Mouse (Mus musculus) E14TG2a.4 (cell line): ENCODE results near the gene Abca9.

ENCODE experiments used
- H3K27me3 ChIP-seq: 2 replicates; pipeline ENCODE4 v1.6.1; 2014; ENCODE audit warnings: low read length, control low read depth; ENCODE audit not compliant: insufficient read depth
- H3K36me3 ChIP-seq: 2 replicates; pipeline ENCODE4 v1.6.1; 2014; ENCODE audit warnings: low read length, control low read depth; ENCODE audit not compliant: insufficient read depth
- H3K4me1 ChIP-seq: replicated peaks from 2 replicates; pipeline ENCODE4 v1.6.1; 2014; ENCODE audit warnings: low read depth, low read length, control low read depth
- H3K4me3 ChIP-seq: replicated peaks from 2 replicates; pipeline ENCODE4 v1.5.1; 2014; ENCODE audit warnings: mild to moderate bottlenecking, low read length
- H3K9me3 ChIP-seq: 2 replicates; pipeline ENCODE4 v1.6.1; 2014; ENCODE audit warnings: low read length, control low read depth
- CTCF ChIP-seq: conservative IDR thresholded peaks from 2 replicates; pipeline ENCODE4 v1.5.1; 2014; ENCODE audit warnings: low read length
- NANOG ChIP-seq: IDR thresholded peaks from 2 replicates; pipeline ENCODE4 v1.6.1; 2014; ENCODE audit warnings: borderline replicate concordance, low read length, mixed read lengths
- POU5F1 ChIP-seq: IDR thresholded peaks from 2 replicates; pipeline ENCODE4 v1.6.1; 2014; ENCODE audit warnings: low read length, borderline replicate concordance

Gene Abca9

DNA sequence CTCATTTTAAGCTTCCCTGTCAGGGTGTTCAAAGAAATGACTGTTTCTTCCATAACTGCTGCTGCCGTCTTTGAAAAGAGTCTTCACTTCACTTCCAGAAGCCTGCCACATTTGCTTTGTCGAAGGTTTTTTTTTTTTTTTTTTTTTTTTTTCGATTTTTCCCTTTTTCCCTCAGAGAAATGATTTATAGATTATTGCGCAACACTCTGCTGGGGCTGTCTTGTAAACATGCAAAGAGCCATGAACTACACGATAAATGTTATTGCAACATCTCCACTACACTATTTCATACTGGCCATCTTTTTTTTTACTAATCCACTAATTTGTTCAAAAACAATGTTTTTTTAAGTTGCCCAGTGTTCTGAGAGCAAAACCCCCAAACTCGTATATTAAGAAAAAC lies 70.5 kb downstream of the Abca9 start:
- H3K4me3 ChIP-seq: no peak overlapping the region
- no peaks in the 10 kb centered on the region for H3K27me3 ChIP-seq
- TF ChIP-seq NANOG: no peak
- no peak for TF ChIP-seq CTCF
- no peak for TF ChIP-seq POU5F1
- no peaks in the 10 kb centered on the region for H3K36me3 ChIP-seq
- H3K4me1 ChIP-seq: no peaks in the 10 kb centered on the region
- H3K9me3 ChIP-seq: no peaks in the 10 kb centered on the region

- H3K27me3 ChIP-seq: no peaks in the 10 kb centered on the region
- H3K4me3 ChIP-seq: no peak within 1 kb of the TSS
- H3K9me3 ChIP-seq: no peaks in the 10 kb centered on the region
- H3K4me1 ChIP-seq: no peaks in the 10 kb centered on the region
- no peaks in the 10 kb centered on the region for H3K36me3 ChIP-seq
- TF ChIP-seq POU5F1: no peak
- TF ChIP-seq CTCF: no peak
- TF ChIP-seq NANOG: no peak
Observed at GRCm38 (mm10) chr11:110095858-110096257, 72.1 kb downstream of the Abca9 start, which contains the start of gene Abca8a. Abca8a (minus strand) TSS chr11:110095978.

- no peaks in the 10 kb centered on the region for H3K27me3 ChIP-seq
- no peaks in the 10 kb centered on the region for H3K4me1 ChIP-seq
- TF ChIP-seq CTCF (no peak), POU5F1 (no peak), NANOG (no peak)
- H3K4me3 ChIP-seq: no peak overlapping the region
- H3K36me3 ChIP-seq: no peaks in the 10 kb centered on the region
- no peaks in the 10 kb centered on the region for H3K9me3 ChIP-seq
Observed at GRCm38 (mm10) chr11:110094846-110095380, 73.1 kb downstream of the Abca9 start.

DNA sequence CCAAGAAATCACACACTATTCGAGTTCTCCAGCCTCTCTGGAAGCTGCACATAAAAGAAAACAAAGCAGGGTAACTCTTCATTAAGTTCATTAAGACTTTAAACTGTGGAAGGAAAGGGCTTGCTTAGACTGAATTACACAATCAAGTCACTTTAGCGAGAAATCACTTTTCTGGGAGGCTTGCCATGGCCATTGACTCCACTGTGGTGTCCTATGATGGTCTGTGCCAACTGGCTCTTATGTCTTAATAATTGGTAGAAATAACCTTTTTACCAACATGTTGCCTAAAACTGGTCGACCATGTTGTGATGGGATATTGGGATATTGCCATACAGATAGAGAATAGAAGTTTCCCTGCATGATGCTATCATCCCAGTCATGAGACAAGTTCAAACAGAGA lies 73.8 kb downstream of the Abca9 start:
- no peak for TF ChIP-seq CTCF
- TF ChIP-seq POU5F1: no peak
- TF ChIP-seq NANOG: no peak
- Histone ChIP-seq H3K9me3 (no peaks in the 10 kb centered on the region), H3K36me3 (no peaks in the 10 kb centered on the region), H3K4me3 (no peak overlapping the region), H3K4me1 (no peaks in the 10 kb centered on the region), H3K27me3 (no peaks in the 10 kb centered on the region)

DNA sequence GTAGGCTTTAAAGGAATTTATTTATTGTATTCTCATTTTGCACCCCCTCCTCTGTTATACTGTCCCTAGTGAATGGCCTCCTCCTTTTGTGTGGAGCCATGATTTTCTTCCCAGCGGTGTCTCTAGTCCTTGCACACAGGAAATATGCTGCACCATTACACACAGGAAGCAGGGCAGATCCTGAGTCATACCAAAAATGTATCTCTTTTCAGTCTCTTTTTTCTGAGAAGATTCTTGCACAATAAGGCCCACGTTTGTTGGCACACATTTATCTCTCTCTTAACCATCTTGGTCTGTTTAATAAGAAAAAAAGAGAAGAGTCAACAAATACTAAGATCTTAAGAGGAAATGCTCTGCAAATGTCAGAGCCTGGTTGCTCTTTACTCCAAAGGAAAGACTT lies 76.7 kb downstream of the Abca9 start:
- Histone ChIP-seq H3K4me3 (no peak overlapping the region), H3K27me3 (no peaks in the 10 kb centered on the region), H3K36me3 (no peaks in the 10 kb centered on the region), H3K9me3 (no peaks in the 10 kb centered on the region), H3K4me1 (no peaks in the 10 kb centered on the region)
- TF ChIP-seq CTCF (no peak), POU5F1 (no peak), NANOG (no peak)

- Histone ChIP-seq H3K36me3 (no peaks in the 10 kb centered on the region), H3K4me3 (no peak overlapping the region), H3K27me3 (no peaks in the 10 kb centered on the region), H3K9me3 (no peaks in the 10 kb centered on the region), H3K4me1 (no peaks in the 10 kb centered on the region)
- no peak for TF ChIP-seq CTCF
- TF ChIP-seq NANOG: no peak
- no peak for TF ChIP-seq POU5F1
Observed at GRCm38 (mm10) chr11:110072158-110072557, 95.8 kb downstream of the Abca9 start.

- TF ChIP-seq CTCF (no peak), POU5F1 (no peak), NANOG (no peak)
- no peaks in the 10 kb centered on the region for H3K4me1 ChIP-seq
Observed at GRCm38 (mm10) chr11:110061032-110061431, 107.0 kb downstream of the Abca9 start.

DNA sequence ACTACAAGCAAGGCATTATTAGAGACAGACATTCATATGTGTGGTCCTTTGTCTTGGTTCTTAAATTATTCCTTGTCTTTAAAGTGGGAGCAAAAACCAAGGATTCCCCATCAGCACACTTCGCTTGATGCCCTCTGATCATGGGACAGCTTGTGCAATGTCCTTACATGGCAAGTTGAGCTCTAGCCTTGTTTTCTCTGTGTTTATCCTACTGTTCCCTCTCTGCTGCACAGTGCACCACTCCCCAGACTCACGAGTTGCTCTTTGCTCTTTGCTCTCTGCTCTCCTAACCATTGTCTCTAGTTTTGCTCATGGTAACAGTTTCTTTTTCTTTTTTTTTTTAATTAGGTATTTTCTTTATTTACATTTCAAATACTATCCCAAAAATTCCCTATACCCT lies 107.9 kb downstream of the Abca9 start:
- TF ChIP-seq CTCF (no peak), NANOG (no peak), POU5F1 (no peak)
- no peak overlapping the region for H3K4me3 ChIP-seq
- no peaks in the 10 kb centered on the region for H3K9me3 ChIP-seq
- no peaks in the 10 kb centered on the region for H3K4me1 ChIP-seq
- H3K36me3 ChIP-seq: no peaks in the 10 kb centered on the region
- no peaks in the 10 kb centered on the region for H3K27me3 ChIP-seq

More at GRCm38 (mm10) chr11:110061032-110061431, 107.0 kb downstream of the Abca9 start:
- H3K9me3 ChIP-seq: no peaks in the 10 kb centered on the region
- no peak overlapping the region for H3K4me3 ChIP-seq
- no peaks in the 10 kb centered on the region for H3K27me3 ChIP-seq
- H3K36me3 ChIP-seq: no peaks in the 10 kb centered on the region

DNA sequence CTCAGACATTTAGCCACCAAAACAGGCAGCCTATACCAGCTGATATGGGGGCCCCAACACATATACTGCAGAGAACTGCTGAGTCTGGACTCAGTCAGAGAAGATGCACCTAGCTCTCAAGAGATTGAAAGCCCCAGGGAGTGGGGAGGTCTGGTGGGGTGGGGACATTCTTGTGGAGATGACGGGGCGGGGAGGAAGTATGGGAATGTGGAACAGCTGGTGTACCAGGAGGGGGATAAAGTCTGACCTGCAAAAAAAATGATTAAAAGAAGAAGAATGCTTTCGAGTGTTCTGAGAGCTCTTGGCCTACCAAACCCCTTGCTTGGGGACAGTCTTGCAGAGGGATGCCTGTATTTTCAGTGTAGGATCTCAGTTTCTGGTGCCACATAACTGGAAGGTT lies 114.3 kb downstream of the Abca9 start:
- Histone ChIP-seq H3K36me3 (no peaks in the 10 kb centered on the region), H3K4me3 (no peak overlapping the region), H3K27me3 (no peaks in the 10 kb centered on the region), H3K4me1 (no peaks in the 10 kb centered on the region), H3K9me3 (no peaks in the 10 kb centered on the region)
- TF ChIP-seq POU5F1 (no peak), CTCF (no peak), NANOG (no peak)
